Mouse (Mus musculus): ENCODE measurements at regions not wholly inside any gene's neighbourhood (a gene's known extent, or its start where the extent isn't known, plus 50 kb on each side); places are given as distances from the start of the nearest gene placed in this dataset.

DNA sequence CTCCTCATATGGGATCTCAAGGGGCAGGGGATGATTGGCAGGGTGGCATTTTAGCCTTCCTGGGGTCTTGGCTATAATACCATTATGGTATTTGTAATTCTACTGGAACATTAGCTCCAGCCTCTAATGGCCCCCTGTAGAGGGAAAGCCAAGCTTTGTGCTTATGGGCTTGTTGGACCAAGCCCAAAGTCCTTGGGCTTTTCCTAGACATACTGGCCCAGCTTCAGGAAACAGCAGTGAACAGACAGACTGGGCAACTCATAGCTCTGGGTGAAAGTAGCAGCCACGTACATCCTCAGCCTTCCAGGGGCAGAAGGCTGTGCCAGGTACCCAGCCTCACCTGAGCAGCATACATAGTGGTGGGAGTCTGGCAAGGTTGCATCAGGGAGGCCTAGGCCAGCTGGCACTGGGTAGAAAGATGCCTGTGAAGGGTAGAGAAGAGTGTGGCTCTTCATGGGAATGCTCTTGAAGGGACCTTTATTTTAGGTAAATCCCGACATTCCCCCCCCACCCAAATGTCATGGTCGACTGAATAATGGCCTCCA, 108.1 kb upstream of the Neo1 start:
- TF ChIP-seq CTCF (conservative IDR thresholded peaks at IDR 0.05; ENCODE audit: insufficient read depth, insufficient read length, low read depth, low read length) = no peak
- TF ChIP-seq POLR2A (IDR thresholded peaks at IDR 0.05; ENCODE audit: low read depth, low read length) = no peak

Measured in kidney, adult 2 months (tissue).